Mouse (Mus musculus) kidney, postnatal 36 days (tissue): ENCODE data around the gene Olfr1393.

Source experiments
- DNase-seq, 2 experiments: peaks; one replicate each; pipeline ENCODE4 v3.0.0; 2021 to 2022; ENCODE audit warnings: mixed read lengths in 2 of 2

The Olfr1393 gene

GRCm38 (mm10) chr11:49278222-49278621 lies at the start of gene Olfr1393:
Gene Olfr1393, plus strand, starts transcription at chr11:49278304.
- no peak for DNase-seq

GRCm38 (mm10) chr11:49232781-49233180 lies 45.3 kb upstream of the Olfr1393 start:
- no peak for DNase-seq

GRCm38 (mm10) chr11:49235459-49236207 lies 42.5 kb upstream of the Olfr1393 start:
- DNase-seq = no peak

GRCm38 (mm10) chr11:49236891-49237290 lies 41.2 kb upstream of the Olfr1393 start:
- peak in 1 of 2 experiments; percentile 47 for DNase-seq

- DNase-seq = no peak
These were observed 40.6 kb upstream of the Olfr1393 start for GRCm38 (mm10) chr11:49237532-49237931.

- DNase-seq = no peak
These were observed 37.8 kb upstream of the Olfr1393 start for GRCm38 (mm10) chr11:49240310-49240709.

- no peak for DNase-seq
These were observed 37.2 kb upstream of the Olfr1393 start for GRCm38 (mm10) chr11:49240874-49241273.

- peak in 1 of 2 experiments; percentile 20 for DNase-seq
These were observed 36.6 kb upstream of the Olfr1393 start for GRCm38 (mm10) chr11:49241471-49241870.

GRCm38 (mm10) chr11:49242944-49243626 lies 35.0 kb upstream of the Olfr1393 start:
- DNase-seq = no peak

GRCm38 (mm10) chr11:49243727-49244594 lies 34.1 kb upstream of the Olfr1393 start, which contains the start of gene Mgat1:
Gene Mgat1, plus strand, starts transcription at chr11:49244191.
- peak; percentile 97 for DNase-seq

- DNase-seq = no peak
These were observed 33.5 kb upstream of the Olfr1393 start for GRCm38 (mm10) chr11:49244595-49244930.

- peak; percentile 88 to 90 for DNase-seq
These were observed 32.9 kb upstream of the Olfr1393 start for GRCm38 (mm10) chr11:49245176-49245575.

GRCm38 (mm10) chr11:49245634-49246415 lies 32.3 kb upstream of the Olfr1393 start:
- DNase-seq = no peak

GRCm38 (mm10) chr11:49246523-49246922 lies 31.6 kb upstream of the Olfr1393 start:
- no peak for DNase-seq

- peak in 1 of 2 experiments; percentile 19 for DNase-seq
These were observed 30.8 kb upstream of the Olfr1393 start for GRCm38 (mm10) chr11:49247255-49247654.

- peak; percentile 79 to 89 for DNase-seq
These were observed 29.7 kb upstream of the Olfr1393 start for GRCm38 (mm10) chr11:49248226-49248973.

GRCm38 (mm10) chr11:49248974-49249700 lies 29.0 kb upstream of the Olfr1393 start:
- DNase-seq = no peak

GRCm38 (mm10) chr11:49249811-49250421 lies 28.2 kb upstream of the Olfr1393 start:
- peak; percentile 58 to 63 for DNase-seq

GRCm38 (mm10) chr11:49250422-49251379 lies 27.4 kb upstream of the Olfr1393 start:
- DNase-seq = peak; percentile 94 to 95
